Mouse (Mus musculus): ENCODE data around the gene Snx29. TPM values are rescaled to one million over a fixed set of nuclear protein-coding genes. Genes with fewer than 3 reads are reported as not detected.

Gene Snx29
- polyA plus RNA-seq, 1 experiment from 2014 or later = 8.2 TPM

DNA sequence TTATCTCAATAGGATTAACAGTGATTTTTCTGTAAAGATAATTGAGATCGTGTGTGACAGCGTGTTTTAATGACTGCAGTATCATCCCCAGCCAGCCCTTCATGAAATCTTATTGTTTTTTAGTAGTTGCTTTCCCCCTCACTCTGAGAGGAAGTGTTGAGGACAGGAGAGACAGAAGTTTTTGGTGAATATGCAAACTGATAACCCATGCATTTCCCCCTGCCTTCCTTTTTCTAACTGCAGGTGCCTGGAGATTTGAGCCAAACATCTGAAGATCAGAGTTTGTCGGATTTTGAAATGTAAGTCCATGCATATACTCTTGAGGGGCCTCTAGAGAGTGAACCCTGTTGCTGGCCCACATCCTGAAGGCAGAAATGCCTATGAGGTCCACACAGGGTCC is 333.2 kb downstream of the Snx29 start:
- no peaks in the 10 kb centered on the region for H3K9me3 ChIP-seq (replicated peaks; ENCODE audit: control insufficient read depth, low read length)
- no peak overlapping the region for H3K4me3 ChIP-seq (ENCODE audit: low read length)
- H3K9ac ChIP-seq (ENCODE audit: low read length) = no peak overlapping the region
- H3K36me3 ChIP-seq (ENCODE audit: control insufficient read depth, insufficient read depth) = no peaks in the 10 kb centered on the region
- H3K4me1 ChIP-seq (ENCODE audit: control insufficient read depth, insufficient read depth, low read length) = no peaks in the 10 kb centered on the region; the same call in 1 of the 2 replicates
- no peak overlapping the region for H3K4me2 ChIP-seq (ENCODE audit: low read depth, low read length)
- H3K27me3 ChIP-seq (ENCODE audit: control insufficient read depth, insufficient read depth, low read length) = no peaks in the 10 kb centered on the region
- 84% methylated on average over 3 of the region's 3 CpGs for WGBS
- no peak for ATAC-seq (replicated peaks; ENCODE audit: extremely low read depth, insufficient read depth, low FRiP score)
- H3K27ac ChIP-seq (ENCODE audit: low read length) = no peak overlapping the region

GRCm38 (mm10) chr16:11657111-11657510 is 334.4 kb downstream of the Snx29 start:
- no peak overlapping the region for H3K27ac ChIP-seq (ENCODE audit: low read length)
- no peak overlapping the region for H3K9ac ChIP-seq (ENCODE audit: low read length)
- WGBS = 28% methylated on average over 1 of the region's 1 CpGs
- H3K9me3 ChIP-seq (replicated peaks; ENCODE audit: control insufficient read depth, low read length) = no peaks in the 10 kb centered on the region
- no peaks in the 10 kb centered on the region for H3K27me3 ChIP-seq (ENCODE audit: control insufficient read depth, insufficient read depth, low read length)
- no peak overlapping the region for H3K4me3 ChIP-seq (ENCODE audit: low read length)
- no peak overlapping the region for H3K4me2 ChIP-seq (ENCODE audit: low read depth, low read length)
- no peak for ATAC-seq (replicated peaks; ENCODE audit: extremely low read depth, insufficient read depth, low FRiP score)
- no peaks in the 10 kb centered on the region for H3K36me3 ChIP-seq (ENCODE audit: control insufficient read depth, insufficient read depth)
- no peaks in the 10 kb centered on the region; the same call in 1 of the 2 replicates for H3K4me1 ChIP-seq (ENCODE audit: control insufficient read depth, insufficient read depth, low read length)

DNA sequence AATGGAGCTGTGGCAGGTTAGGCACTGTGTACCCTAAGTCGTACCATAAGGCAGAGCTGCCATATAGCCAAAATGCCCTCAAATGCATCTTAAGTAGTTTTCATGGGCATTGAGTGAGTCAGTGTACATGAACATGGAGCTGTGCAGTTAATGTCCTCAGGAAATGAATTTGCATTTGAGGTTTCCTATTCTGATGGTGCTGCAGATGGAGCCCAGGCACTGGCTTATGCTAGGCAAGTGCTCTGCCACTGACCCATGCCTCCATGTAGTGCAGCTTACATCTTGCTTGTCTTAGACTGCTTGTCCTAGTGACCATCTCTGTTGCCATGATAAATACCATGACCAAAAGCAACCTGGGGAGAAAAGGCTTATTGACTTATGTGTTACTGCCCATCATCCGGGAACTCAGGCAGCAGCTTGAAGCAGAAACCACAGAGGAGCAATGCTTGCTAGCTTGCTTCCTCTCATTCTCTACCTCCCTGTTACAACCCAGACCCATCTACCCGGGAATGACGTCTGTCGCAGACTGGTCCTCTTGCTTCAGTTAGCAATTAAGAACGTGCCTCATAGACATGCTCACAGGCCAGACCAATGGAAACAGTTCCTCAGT is 336.5 kb downstream of the Snx29 start:
- Histone ChIP-seq H3K4me2 (ENCODE audit: low read depth, low read length) (no peak overlapping the region), H3K9ac (ENCODE audit: low read length) (no peak overlapping the region), H3K4me1 (ENCODE audit: control insufficient read depth, insufficient read depth, low read length) (no peaks in the 10 kb centered on the region; the same call in 1 of the 2 replicates), H3K27me3 (ENCODE audit: control insufficient read depth, insufficient read depth, low read length) (no peaks in the 10 kb centered on the region), H3K9me3 (replicated peaks; ENCODE audit: control insufficient read depth, low read length) (no peaks in the 10 kb centered on the region), H3K4me3 (ENCODE audit: low read length) (no peak overlapping the region), H3K27ac (ENCODE audit: low read length) (no peak overlapping the region), H3K36me3 (ENCODE audit: control insufficient read depth, insufficient read depth) (no peaks in the 10 kb centered on the region)
- WGBS = 82% methylated on average over 6 of the region's 6 CpGs
- no peak for ATAC-seq (replicated peaks; ENCODE audit: extremely low read depth, insufficient read depth, low FRiP score)

- H3K4me1 ChIP-seq (ENCODE audit: control insufficient read depth, insufficient read depth, low read length) = no peaks in the 10 kb centered on the region
- no peak overlapping the region for H3K4me2 ChIP-seq (ENCODE audit: low read depth, low read length)
- no peak overlapping the region for H3K9ac ChIP-seq (ENCODE audit: low read length)
- no peak for ATAC-seq (replicated peaks; ENCODE audit: extremely low read depth, insufficient read depth, low FRiP score)
- no peaks in the 10 kb centered on the region for H3K36me3 ChIP-seq (ENCODE audit: control insufficient read depth, insufficient read depth)
- WGBS = 75% methylated on average over 13 of the region's 13 CpGs
- H3K27me3 ChIP-seq (ENCODE audit: control insufficient read depth, insufficient read depth, low read length) = no peaks in the 10 kb centered on the region
- no peak overlapping the region for H3K4me3 ChIP-seq (ENCODE audit: low read length)
- no peaks in the 10 kb centered on the region for H3K9me3 ChIP-seq (replicated peaks; ENCODE audit: control insufficient read depth, low read length)
- no peak overlapping the region for H3K27ac ChIP-seq (ENCODE audit: low read length)
Measured at GRCm38 (mm10) chr16:11664896-11665705, 342.4 kb downstream of the Snx29 start.

DNA sequence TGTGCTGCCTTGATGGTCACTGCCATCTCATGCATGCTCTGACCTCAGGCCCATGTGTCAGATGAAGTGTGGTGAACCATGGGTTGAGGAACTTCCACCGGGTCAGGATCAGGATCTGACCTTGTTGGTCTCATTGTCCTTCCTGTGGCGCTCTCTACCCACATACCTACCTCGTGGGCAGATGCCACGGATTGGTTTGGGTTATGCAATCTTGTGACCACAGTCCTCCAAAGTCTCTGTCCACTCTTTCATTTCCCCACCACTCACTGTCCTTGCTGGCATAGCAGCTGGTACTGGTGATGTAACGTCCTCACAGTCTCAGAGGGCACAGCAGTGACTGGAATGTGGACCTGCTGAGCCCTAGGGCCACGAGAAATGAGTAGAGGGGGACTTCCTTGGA is 343.2 kb downstream of the Snx29 start:
- Histone ChIP-seq H3K27ac (ENCODE audit: low read length) (no peak overlapping the region), H3K9me3 (replicated peaks; ENCODE audit: control insufficient read depth, low read length) (no peaks in the 10 kb centered on the region), H3K4me1 (ENCODE audit: control insufficient read depth, insufficient read depth, low read length) (0 out of 2 replicates have a peak, but pooled peaks cover 3% of the 10 kb centered on the region), H3K27me3 (ENCODE audit: control insufficient read depth, insufficient read depth, low read length) (no peaks in the 10 kb centered on the region), H3K4me3 (ENCODE audit: low read length) (no peak overlapping the region), H3K36me3 (ENCODE audit: control insufficient read depth, insufficient read depth) (no peaks in the 10 kb centered on the region), H3K9ac (ENCODE audit: low read length) (no peak overlapping the region), H3K4me2 (ENCODE audit: low read depth, low read length) (no peak overlapping the region)
- 77% methylated on average over 6 of the region's 6 CpGs for WGBS
- no peak for ATAC-seq (replicated peaks; ENCODE audit: extremely low read depth, insufficient read depth, low FRiP score)

- ATAC-seq (replicated peaks; ENCODE audit: extremely low read depth, insufficient read depth, low FRiP score) = no peak
- no peak overlapping the region for H3K4me2 ChIP-seq (ENCODE audit: low read depth, low read length)
- H3K9ac ChIP-seq (ENCODE audit: low read length) = no peak overlapping the region
- WGBS = 96% methylated on average over 1 of the region's 1 CpGs
- no peak overlapping the region for H3K4me3 ChIP-seq (ENCODE audit: low read length)
- no peaks in the 10 kb centered on the region for H3K36me3 ChIP-seq (ENCODE audit: control insufficient read depth, insufficient read depth)
- 0 out of 2 replicates have a peak, but pooled peaks cover 3% of the 10 kb centered on the region for H3K4me1 ChIP-seq (ENCODE audit: control insufficient read depth, insufficient read depth, low read length)
- H3K9me3 ChIP-seq (replicated peaks; ENCODE audit: control insufficient read depth, low read length) = no peaks in the 10 kb centered on the region
- no peaks in the 10 kb centered on the region for H3K27me3 ChIP-seq (ENCODE audit: control insufficient read depth, insufficient read depth, low read length)
- no peak overlapping the region for H3K27ac ChIP-seq (ENCODE audit: low read length)
Measured at GRCm38 (mm10) chr16:11668375-11668774, 345.7 kb downstream of the Snx29 start.

DNA sequence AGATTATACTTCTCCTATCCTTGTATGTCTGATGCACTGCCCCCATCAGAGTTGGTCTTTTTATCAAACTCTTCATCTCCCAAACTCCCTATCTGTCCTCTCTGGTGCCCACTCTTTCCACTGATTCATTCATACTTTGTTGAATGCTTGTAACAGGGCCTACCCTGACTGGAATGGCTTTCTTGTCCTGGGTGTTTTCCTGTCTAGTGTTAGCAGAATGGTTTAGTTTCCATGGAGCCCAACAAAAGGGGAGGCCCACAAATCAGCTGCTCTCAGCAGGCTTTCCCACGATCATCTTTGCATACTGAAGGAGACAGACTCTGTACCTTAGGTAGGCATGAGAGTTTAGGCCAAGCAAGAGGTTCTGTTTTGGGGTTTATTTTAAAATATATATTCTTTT is 346.2 kb downstream of the Snx29 start:
- H3K4me3 ChIP-seq (ENCODE audit: low read length) = no peak overlapping the region
- 0 out of 2 replicates have a peak, but pooled peaks cover 3% of the 10 kb centered on the region for H3K4me1 ChIP-seq (ENCODE audit: control insufficient read depth, insufficient read depth, low read length)
- no peak overlapping the region for H3K9ac ChIP-seq (ENCODE audit: low read length)
- no peaks in the 10 kb centered on the region for H3K9me3 ChIP-seq (replicated peaks; ENCODE audit: control insufficient read depth, low read length)
- no peaks in the 10 kb centered on the region for H3K36me3 ChIP-seq (ENCODE audit: control insufficient read depth, insufficient read depth)
- no peak overlapping the region for H3K4me2 ChIP-seq (ENCODE audit: low read depth, low read length)
- WGBS = 79% methylated on average over 1 of the region's 1 CpGs
- no peaks in the 10 kb centered on the region for H3K27me3 ChIP-seq (ENCODE audit: control insufficient read depth, insufficient read depth, low read length)
- ATAC-seq (replicated peaks; ENCODE audit: extremely low read depth, insufficient read depth, low FRiP score) = no peak
- no peak overlapping the region for H3K27ac ChIP-seq (ENCODE audit: low read length)

- Histone ChIP-seq H3K27me3 (ENCODE audit: control insufficient read depth, insufficient read depth, low read length) (no peaks in the 10 kb centered on the region), H3K9me3 (replicated peaks; ENCODE audit: control insufficient read depth, low read length) (no peaks in the 10 kb centered on the region), H3K4me2 (ENCODE audit: low read depth, low read length) (no peak overlapping the region), H3K27ac (ENCODE audit: low read length) (peak overlapping the region; percentile 51; the same call in 1 of the 2 replicates), H3K4me1 (ENCODE audit: control insufficient read depth, insufficient read depth, low read length) (0 out of 2 replicates have a peak, but pooled peaks cover 3% of the 10 kb centered on the region), H3K36me3 (ENCODE audit: control insufficient read depth, insufficient read depth) (no peaks in the 10 kb centered on the region), H3K4me3 (ENCODE audit: low read length) (no peak overlapping the region), H3K9ac (ENCODE audit: low read length) (no peak overlapping the region)
- no peak for ATAC-seq (replicated peaks; ENCODE audit: extremely low read depth, insufficient read depth, low FRiP score)
- WGBS = 73% methylated on average over 9 of the region's 9 CpGs
Measured at GRCm38 (mm10) chr16:11670251-11670970, 347.7 kb downstream of the Snx29 start.

DNA sequence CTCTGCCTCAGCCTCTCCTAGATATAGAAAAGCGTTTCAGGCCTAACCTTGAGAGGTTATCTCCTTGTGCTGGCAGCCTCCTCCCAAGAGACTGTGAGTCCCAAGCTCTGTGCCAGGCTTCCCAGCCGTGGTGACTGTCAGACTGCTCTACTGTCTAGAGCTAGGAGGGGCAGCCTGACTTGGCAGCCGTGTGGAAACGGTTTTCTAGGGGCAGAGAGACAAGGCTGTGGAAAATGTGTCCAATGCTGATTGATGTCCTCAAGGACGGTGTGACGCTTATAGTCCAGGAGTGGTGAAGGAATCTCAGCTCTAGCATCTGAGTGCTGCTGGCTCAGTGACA is 348.2 kb downstream of the Snx29 start:
- peak; percentile 72 for ATAC-seq (replicated peaks; ENCODE audit: extremely low read depth, insufficient read depth, low FRiP score)
- no peaks in the 10 kb centered on the region for H3K9me3 ChIP-seq (replicated peaks; ENCODE audit: control insufficient read depth, low read length)
- 23% methylated on average over 6 of the region's 6 CpGs for WGBS
- no peaks in the 10 kb centered on the region for H3K36me3 ChIP-seq (ENCODE audit: control insufficient read depth, insufficient read depth)
- H3K4me2 ChIP-seq (ENCODE audit: low read depth, low read length) = no peak overlapping the region
- no peaks in the 10 kb centered on the region for H3K27me3 ChIP-seq (ENCODE audit: control insufficient read depth, insufficient read depth, low read length)
- H3K9ac ChIP-seq (ENCODE audit: low read length) = no peak overlapping the region
- H3K4me1 ChIP-seq (ENCODE audit: control insufficient read depth, insufficient read depth, low read length) = 0 out of 2 replicates have a peak, but pooled peaks cover 3% of the 10 kb centered on the region
- no peak overlapping the region for H3K4me3 ChIP-seq (ENCODE audit: low read length)
- H3K27ac ChIP-seq (ENCODE audit: low read length) = peak overlapping the region; percentile 51; the same call in 1 of the 2 replicates
